Mouse (Mus musculus): ENCODE results near the gene Defb3.
"Not testable (repeated sequence)": the region's sequence is repeated elsewhere in the genome, so short reads cannot be mapped to it uniquely, and the experiment has no call there.

Defb3 gene

DNA sequence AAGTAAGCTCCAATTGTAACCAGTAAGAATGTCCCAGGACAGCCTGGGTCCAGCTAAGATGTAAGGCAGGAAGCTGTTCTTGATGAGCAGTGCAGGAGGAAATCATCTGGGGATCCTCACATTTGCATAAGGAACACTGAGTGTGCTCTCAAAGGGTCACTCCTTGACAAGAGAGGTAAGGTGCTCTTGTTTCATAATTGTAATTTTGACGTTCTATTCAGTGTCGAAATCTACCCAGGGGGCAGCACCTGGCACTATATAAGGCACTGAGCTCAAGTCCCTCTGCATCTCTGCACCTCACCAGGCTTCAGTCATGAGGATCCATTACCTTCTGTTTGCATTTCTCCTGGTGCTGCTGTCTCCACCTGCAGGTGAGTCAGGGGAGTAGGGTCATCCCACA, at the start of gene Defb3:
TSS of gene Defb3 (plus strand) at position 301 of the 400 bp plus-strand sequence.
- DNase-seq (ENCODE audit: low read depth): not testable (repeated sequence)

DNA sequence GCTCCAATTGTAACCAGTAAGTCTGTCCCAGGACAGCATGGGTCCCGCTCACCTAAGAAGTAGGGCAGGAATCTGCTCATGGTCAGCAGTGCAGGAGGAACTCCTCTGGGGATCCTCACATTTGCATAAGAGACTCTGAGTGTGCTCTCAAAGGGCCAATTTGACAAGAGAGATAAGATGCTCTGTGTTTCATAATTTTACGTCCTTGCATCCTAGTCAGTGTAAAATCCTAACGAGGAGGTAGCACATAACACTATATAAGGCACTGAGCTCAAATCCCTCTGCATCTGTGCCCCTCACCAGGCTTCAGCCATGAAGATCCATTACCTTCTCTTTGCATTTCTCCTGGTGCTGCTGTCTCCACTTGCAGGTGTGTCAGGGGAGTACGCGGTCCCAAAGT, 45.9 kb upstream of the Defb3 start, which contains the start of gene Defb5:
TSS of gene Defb5 (plus strand) at position 301 of the 400 bp plus-strand sequence.
- DNase-seq (ENCODE audit: low read depth): no peak

DNA sequence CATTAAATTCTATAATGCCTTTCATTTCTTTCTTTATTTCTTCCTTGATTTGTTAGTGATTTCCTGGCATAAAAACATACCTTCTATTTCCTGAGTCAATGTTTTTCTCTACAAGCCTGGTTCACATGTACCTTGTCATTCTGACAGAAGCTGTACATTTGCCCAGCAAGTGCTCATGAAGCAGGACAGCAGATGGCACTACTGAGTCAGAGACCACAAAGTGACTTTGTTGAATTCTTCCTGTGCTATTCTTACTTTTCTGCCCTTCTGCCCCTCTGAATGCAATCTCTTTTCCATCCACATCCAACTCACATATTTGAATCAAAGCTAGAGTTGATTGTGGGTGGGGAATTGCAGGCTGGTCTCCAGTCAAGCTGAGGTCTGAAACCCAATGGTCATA, 35.0 kb upstream of the Defb3 start:
- peak; percentile 48 for DNase-seq (ENCODE audit: low read depth)

DNA sequence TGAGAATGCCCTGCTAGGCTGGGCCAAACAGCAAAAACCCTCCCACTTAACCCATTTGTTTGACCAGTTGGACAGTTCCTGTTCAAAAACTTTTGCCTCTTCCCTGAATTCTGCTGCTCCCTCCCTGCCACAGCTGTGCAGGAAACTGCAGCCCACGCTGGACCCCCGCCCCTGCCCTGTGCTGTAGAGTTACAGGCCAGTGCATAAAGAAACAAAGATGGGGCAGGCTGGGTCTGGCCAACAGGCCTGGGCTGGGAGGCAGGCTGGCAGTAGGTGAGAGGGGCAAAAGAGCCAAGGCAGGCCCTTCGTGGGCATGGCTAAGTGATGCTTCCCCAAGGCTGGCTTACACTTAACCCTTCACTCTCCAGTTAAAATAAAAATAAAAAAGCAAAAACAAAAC, 33.5 kb upstream of the Defb3 start:
- DNase-seq (ENCODE audit: low read depth): no peak

DNA sequence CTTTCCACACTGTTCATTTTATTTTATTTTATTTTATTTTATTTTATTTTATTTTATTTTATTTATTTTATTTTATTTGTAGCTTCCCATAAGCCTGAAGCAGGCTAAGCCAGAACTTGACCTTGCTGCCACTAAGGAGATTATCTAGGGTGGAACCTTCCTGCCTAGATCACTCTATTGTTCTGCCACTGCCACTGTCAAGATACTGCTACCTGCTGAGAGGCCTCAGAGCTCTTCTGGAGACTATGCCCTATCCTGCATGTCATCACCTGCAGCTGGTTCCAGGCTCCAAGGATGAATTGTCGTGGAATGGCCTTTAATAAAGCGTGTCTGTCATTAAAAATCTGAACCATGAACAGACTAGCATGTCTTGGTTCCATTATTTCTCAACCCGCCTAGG, 5.2 kb downstream of the Defb3 start:
- DNase-seq (ENCODE audit: low read depth): not testable (repeated sequence)

DNA sequence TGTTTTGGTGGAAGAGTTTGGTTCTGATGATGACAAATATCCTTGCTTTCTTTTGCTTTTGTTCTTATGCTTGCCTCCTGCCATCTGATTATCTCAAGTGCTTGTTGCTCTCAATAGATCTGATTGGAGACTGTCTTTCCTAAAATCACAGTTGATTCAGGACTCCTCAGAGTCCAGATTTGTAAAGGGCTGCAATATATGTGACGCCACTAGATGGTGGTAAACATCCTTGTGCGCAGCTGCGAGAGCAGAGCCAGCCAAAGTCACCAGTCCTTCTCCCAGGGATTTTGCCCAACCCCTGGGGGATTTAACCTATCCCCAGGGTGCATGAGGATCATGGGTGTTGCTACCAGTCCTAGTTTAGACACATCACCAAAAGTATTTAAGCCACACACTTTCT, 38.7 kb downstream of the Defb3 start:
- peak; percentile 11 for DNase-seq (ENCODE audit: low read depth)

Measured in 416B (cell line).